Mouse (Mus musculus) liver, embryonic 14.5 days (tissue): ENCODE measurements around the gene Mrpl27.

Experiments used
- CTCF ChIP-seq: IDR thresholded peaks from 2 replicates; pipeline ENCODE4 v1.5.1; 2016; ENCODE audit warnings: antibody characterized with exemption, low read depth, control low read depth
- EP300 ChIP-seq: IDR thresholded peaks from 2 replicates; pipeline ENCODE4 v1.6.1; 2016; ENCODE audit warnings: antibody characterized with exemption, low read depth

GRCm38 (mm10) chr11:94665281-94665680 is 11.7 kb downstream of the Mrpl27 start:
- TF ChIP-seq CTCF (no peak), EP300 (no peak)
